Mouse (Mus musculus) C2C12 (cell line): Measurements from ENCODE around the gene Nup37. TPM values are rescaled to one million over a fixed set of nuclear protein-coding genes. Genes with fewer than 3 reads are reported as not detected.
A peak's percentile ranks its signal among the peaks of the same experiment; 100 is the strongest.

Experiments
- H3K27me3 ChIP-seq: one replicate; pipeline ENCODE4 v1.6.1; 2011; ENCODE audit not compliant: control insufficient read depth, insufficient read depth, insufficient read length
- H3K36me3 ChIP-seq: one replicate; pipeline ENCODE4 v1.6.1; 2011; ENCODE audit not compliant: control insufficient read depth, insufficient read depth
- H3K4me3 ChIP-seq: one replicate; pipeline ENCODE4 v1.5.1; 2011; ENCODE audit warnings: mild to moderate bottlenecking, control low read depth; ENCODE audit not compliant: poor library complexity, insufficient read depth, severe bottlenecking
- H3K79me2 ChIP-seq: one replicate; pipeline ENCODE4 v1.6.1; 2011; ENCODE audit not compliant: control insufficient read depth, insufficient read depth
- H3K79me3 ChIP-seq: one replicate; pipeline ENCODE4 v1.6.1; 2011; ENCODE audit warnings: low read depth, control low read depth
- H3ac ChIP-seq: one replicate; pipeline ENCODE3; 2011; ENCODE audit warnings: low read depth; ENCODE audit not compliant: control insufficient read depth, insufficient read length
- CEBPB ChIP-seq: IDR thresholded peaks from one replicate; pipeline ENCODE4 v1.6.1; 2011; ENCODE audit warnings: low read depth, mild to moderate bottlenecking, control low read depth, moderate library complexity
- CTCF ChIP-seq: IDR thresholded peaks from one replicate; pipeline ENCODE4 v1.5.1; 2011; ENCODE audit not compliant: control insufficient read depth, insufficient read depth, insufficient read length
- FOSL1 ChIP-seq: IDR thresholded peaks from one replicate; pipeline ENCODE4 v1.8.0; 2011; ENCODE audit warnings: mild to moderate bottlenecking, low read length; ENCODE audit not compliant: poor library complexity, insufficient read depth, severe bottlenecking
- MAX ChIP-seq: IDR thresholded peaks from one replicate; pipeline ENCODE4 v1.6.1; 2011; ENCODE audit warnings: mild to moderate bottlenecking, control low read depth
- MYOD1 ChIP-seq: IDR thresholded peaks from one replicate; pipeline ENCODE4 v1.6.1; 2011; ENCODE audit warnings: low read depth; ENCODE audit not compliant: control insufficient read depth, insufficient read length
- MYOG ChIP-seq: IDR thresholded peaks from one replicate; pipeline ENCODE4 v1.6.1; 2011; ENCODE audit not compliant: control insufficient read depth, insufficient read length; ENCODE audit errors: extremely low read depth
- USF1 ChIP-seq: IDR thresholded peaks from one replicate; pipeline ENCODE4 v1.6.1; 2011; ENCODE audit warnings: low read depth, mild to moderate bottlenecking, control low read depth, moderate library complexity
- long read RNA-seq, 2 experiments: library from polyadenylated mRNA; unstranded; transcript quantifications; one replicate each; pipeline ENCODE4 v2.0.0; 2019 to 2020
- polyA plus RNA-seq: library from polyadenylated mRNA; unstranded; fragments of >200 nt; fragmentation: generic; extraction: Trizol; gene quantifications from one replicate; pipeline ENCODE4 v1.2.1, GENCODE M21; 2012; ENCODE audit warnings: missing spikeins

Nup37 gene
- 35.7 TPM for polyA plus RNA-seq
- long read RNA-seq, experiment 1, transcript Nup37-201 (10 exons, 1,267 nt), result major isoform, 29 of 38 reads
- long read RNA-seq, experiment 1, partial matches to known transcripts, result 3 of 38 reads
- long read RNA-seq, experiment 1, other reads (novel, unspliced or antisense), result 3 of 38 reads
- long read RNA-seq, experiment 2, transcript Nup37-201 (10 exons, 1,267 nt), result major isoform, 71 of 89 reads
- long read RNA-seq, experiment 2, partial matches to known transcripts, result 7 of 89 reads
- long read RNA-seq, experiment 2, other reads (novel, unspliced or antisense), result 7 of 89 reads

GRCm38 (mm10) chr10:88146707-88147477 lies at the start of gene Nup37, which contains the start of gene Parpbp:
TSS of gene Nup37 (plus strand) at chr10:88146992.
TSS of gene Parpbp (minus strand) at chr10:88146941.
- Histone ChIP-seq H3ac (peak within 1 kb of the TSS; percentile 99), H3K36me3 (peaks cover 52% of the 10 kb centered on the region), H3K79me3 (peaks cover 27% of the 10 kb centered on the region), H3K4me3 (peak within 1 kb of the TSS; percentile 98), H3K79me2 (peaks cover 69% of the 10 kb centered on the region), H3K27me3 (no peaks in the 10 kb centered on the region)
- TF ChIP-seq MYOG (no peak), FOSL1 (no peak), MYOD1 (no peak), MAX (no peak), CTCF (no peak), USF1 (no peak), CEBPB (no peak)

- Histone ChIP-seq H3K79me2 (no peaks in the 10 kb centered on the region), H3K36me3 (peaks cover 42% of the 10 kb centered on the region), H3K27me3 (no peaks in the 10 kb centered on the region), H3ac (no peak overlapping the region), H3K4me3 (no peak overlapping the region), H3K79me3 (no peaks in the 10 kb centered on the region)
- no peak for TF ChIP-seq MAX
- TF ChIP-seq MYOG, result no peak
- TF ChIP-seq USF1, result no peak
- no peak for TF ChIP-seq CTCF
- no peak for TF ChIP-seq CEBPB
- TF ChIP-seq MYOD1, result no peak
- no peak for TF ChIP-seq FOSL1
Measured at GRCm38 (mm10) chr10:88106169-88106568, 40.6 kb upstream of the Nup37 start.

GRCm38 (mm10) chr10:88113290-88113689 lies 33.5 kb upstream of the Nup37 start:
- Histone ChIP-seq H3K36me3 (peaks cover 65% of the 10 kb centered on the region), H3ac (no peak overlapping the region), H3K27me3 (no peaks in the 10 kb centered on the region), H3K79me3 (no peaks in the 10 kb centered on the region), H3K79me2 (no peaks in the 10 kb centered on the region), H3K4me3 (no peak overlapping the region)
- TF ChIP-seq MYOG, result no peak
- TF ChIP-seq CEBPB, result no peak
- TF ChIP-seq FOSL1, result no peak
- TF ChIP-seq USF1, result no peak
- no peak for TF ChIP-seq MAX
- TF ChIP-seq CTCF, result no peak
- no peak for TF ChIP-seq MYOD1

- Histone ChIP-seq H3K79me2 (no peaks in the 10 kb centered on the region), H3ac (no peak overlapping the region), H3K79me3 (no peaks in the 10 kb centered on the region), H3K36me3 (peaks cover 37% of the 10 kb centered on the region), H3K4me3 (no peak overlapping the region), H3K27me3 (no peaks in the 10 kb centered on the region)
- TF ChIP-seq FOSL1, result no peak
- no peak for TF ChIP-seq MYOD1
- TF ChIP-seq MYOG, result no peak
- TF ChIP-seq MAX, result no peak
- no peak for TF ChIP-seq CTCF
- TF ChIP-seq CEBPB, result no peak
- no peak for TF ChIP-seq USF1
Measured at GRCm38 (mm10) chr10:88119721-88120120, 27.1 kb upstream of the Nup37 start.

- TF ChIP-seq CTCF (no peak), USF1 (no peak), FOSL1 (no peak), CEBPB (no peak), MYOD1 (no peak), MAX (no peak), MYOG (no peak)
- no peaks in the 10 kb centered on the region for H3K27me3 ChIP-seq
- H3K36me3 ChIP-seq, result peaks cover 16% of the 10 kb centered on the region
- H3ac ChIP-seq, result no peak overlapping the region
- H3K79me3 ChIP-seq, result peaks cover 1% of the 10 kb centered on the region
- no peak overlapping the region for H3K4me3 ChIP-seq
- no peaks in the 10 kb centered on the region for H3K79me2 ChIP-seq
Measured at GRCm38 (mm10) chr10:88135630-88136029, 11.2 kb upstream of the Nup37 start.
